Mouse (Mus musculus): ENCODE results near the gene Adarb1.
A peak's percentile ranks its signal among the peaks of the same experiment; 100 is the strongest.

The Adarb1 gene

DNA sequence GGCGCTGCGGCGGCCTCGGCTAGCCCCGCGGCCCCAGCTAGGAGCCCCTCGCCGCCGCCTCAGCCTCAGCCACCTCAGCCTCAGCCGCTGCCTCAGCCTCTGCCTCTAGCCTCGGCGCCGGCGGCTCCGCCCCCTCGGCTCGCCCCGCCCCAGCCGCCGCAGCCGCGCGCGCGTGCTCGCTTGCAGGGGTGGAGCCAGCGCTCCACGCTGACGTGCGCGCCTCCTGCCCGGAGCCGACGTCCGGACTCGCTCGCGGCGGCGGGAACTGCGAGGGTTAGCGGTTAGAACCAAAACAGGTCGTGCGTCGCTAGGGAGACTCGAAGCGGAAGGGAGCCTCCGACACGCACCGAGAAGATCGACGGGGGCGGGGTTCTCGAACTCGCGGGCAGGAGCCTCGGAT, at the start of gene Adarb1:
TSS of gene Adarb1 (minus strand) at position 133 of the 400 bp plus-strand sequence.
- DNase-seq (ENCODE audit: low spot score in 2 of 2) = peak; percentile 85 to 86

DNA sequence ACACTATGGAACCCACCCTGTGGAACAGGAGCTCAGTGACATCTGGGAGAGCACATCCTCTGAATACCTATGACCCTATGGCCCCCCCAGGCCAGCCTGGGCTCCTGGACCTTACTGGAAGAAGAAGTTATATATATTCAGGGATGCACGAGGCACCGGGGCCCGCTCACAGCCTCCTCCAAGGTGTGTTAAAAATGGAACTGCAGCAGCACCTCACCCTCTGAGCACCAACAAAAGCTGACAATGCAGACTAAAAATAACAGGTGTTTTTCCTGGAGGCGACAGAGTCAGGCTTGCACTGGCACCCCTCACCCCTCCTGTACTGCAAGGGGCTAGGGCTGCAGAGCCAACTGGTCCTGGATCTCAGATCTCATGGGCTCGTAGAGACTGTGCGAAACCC, 49.3 kb upstream of the Adarb1 start:
- peak in 1 of 2 experiments; percentile 33 for DNase-seq (ENCODE audit: low spot score in 2 of 2)

DNA sequence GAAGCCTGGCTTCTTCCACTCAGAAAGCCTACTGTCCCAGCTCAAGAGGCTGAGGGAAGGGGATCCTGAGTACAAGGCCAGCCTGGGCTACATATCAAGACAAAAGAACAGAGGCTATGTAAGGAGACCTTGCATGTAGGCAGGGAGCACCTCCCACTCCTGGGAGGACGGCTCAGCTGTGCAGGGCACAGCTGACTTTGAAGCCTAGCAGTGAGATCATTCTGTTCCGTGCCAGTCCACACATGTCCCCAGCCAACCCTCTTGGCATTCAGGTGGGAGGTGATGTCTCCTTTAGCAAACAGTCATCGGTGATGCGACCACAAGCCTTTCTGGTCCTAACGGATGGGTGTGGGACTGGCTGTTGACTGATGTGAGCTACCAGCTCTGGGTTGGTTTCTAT, 47.8 kb upstream of the Adarb1 start:
- DNase-seq (ENCODE audit: low spot score in 2 of 2) = no peak

DNA sequence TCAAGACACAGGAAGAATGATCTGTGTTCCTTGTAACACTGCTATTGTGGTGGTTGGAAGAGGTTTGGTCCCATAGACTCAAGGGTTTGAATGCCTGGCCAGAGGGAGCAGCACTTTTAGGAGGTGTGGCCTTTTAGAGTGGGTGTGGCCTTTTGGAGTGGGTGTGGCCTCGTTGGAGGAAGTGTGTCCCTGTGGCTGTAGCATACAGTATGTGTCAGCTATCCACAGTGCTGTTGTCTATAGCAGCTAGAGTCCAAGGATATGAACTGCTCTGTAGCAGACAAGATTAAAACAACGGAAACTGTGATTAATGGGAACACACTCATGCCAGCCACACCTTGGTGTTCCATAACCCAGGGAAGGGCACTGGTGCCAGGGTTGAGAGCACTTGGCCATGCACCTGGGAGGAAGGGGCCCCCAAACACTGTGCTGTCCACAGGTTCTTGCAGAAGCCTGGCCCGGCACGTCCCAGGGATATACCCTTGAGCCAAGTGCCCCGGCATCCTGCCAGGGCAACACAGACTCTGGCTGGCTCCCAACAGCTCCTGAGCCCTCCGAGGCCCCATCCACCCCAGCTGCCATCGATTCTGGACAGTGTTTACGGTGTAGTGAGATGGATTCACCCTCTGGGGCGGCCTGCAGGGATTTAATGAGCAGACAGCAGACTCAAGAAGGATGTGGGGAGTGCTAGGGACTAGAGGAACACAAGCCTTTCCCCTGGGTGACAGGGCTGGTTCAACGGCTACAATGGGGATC, 46.3 kb upstream of the Adarb1 start:
- no peak for DNase-seq (ENCODE audit: low spot score in 2 of 2)

DNA sequence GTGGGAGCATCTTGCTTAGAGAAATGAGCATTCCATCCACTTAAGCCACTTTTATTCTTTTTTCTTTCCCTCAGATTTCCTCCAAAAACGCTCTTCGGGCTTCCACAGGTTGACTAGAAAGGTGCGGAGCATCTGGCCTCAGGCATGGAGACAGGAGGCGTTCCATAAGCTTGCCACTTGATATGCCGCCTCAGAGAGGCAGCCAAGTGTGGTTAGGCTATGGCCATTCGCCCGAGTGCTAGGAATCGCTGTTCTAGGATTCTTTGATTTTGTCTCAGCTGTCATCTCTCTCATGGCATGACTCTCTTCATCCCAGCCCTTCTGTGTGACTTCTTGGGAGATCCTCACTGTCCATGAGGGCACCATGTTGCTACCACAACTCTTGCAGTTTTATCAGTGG, 43.1 kb upstream of the Adarb1 start:
- DNase-seq (ENCODE audit: low spot score in 2 of 2) = no peak

DNA sequence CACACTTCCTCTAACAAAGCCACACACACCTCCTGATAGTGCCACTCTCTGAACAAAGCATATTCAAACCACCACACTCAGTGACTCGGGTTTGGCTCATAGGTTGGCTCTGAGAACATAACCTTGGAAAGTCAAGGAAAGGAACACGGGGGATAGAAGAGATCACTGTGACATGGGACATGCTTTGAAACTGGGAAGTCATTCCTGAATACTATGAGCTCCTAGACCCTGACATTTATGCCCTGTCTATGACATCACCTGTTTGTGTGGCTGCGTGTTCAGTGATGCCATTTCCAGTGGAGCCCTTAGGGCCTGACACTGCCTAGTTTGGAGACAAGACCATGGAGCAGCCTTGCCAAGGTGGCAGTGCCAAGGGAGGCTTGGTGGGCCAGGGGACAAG, 39.6 kb upstream of the Adarb1 start:
- DNase-seq (ENCODE audit: low spot score in 2 of 2) = no peak

DNA sequence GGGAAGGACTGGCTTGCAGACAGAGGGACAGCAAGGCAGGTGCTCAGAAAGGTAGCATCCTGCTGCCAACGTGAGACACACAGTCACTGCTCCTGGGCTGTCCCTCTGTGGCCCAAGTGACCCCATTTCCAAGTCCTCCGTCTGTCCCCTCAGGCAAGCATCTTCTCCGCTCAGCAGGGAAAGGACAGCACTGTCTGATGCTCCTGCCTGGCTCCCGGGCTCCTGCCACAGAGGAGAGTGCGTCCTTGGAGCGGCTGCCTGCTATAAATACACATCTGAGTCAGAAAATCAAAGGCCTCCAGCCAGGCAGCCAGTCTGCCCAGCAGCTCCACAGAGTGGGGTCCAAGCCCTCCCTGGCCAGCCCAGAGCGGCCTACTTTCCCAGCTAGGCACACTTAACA, 38.4 kb upstream of the Adarb1 start:
- no peak for DNase-seq (ENCODE audit: low spot score in 2 of 2)

DNA sequence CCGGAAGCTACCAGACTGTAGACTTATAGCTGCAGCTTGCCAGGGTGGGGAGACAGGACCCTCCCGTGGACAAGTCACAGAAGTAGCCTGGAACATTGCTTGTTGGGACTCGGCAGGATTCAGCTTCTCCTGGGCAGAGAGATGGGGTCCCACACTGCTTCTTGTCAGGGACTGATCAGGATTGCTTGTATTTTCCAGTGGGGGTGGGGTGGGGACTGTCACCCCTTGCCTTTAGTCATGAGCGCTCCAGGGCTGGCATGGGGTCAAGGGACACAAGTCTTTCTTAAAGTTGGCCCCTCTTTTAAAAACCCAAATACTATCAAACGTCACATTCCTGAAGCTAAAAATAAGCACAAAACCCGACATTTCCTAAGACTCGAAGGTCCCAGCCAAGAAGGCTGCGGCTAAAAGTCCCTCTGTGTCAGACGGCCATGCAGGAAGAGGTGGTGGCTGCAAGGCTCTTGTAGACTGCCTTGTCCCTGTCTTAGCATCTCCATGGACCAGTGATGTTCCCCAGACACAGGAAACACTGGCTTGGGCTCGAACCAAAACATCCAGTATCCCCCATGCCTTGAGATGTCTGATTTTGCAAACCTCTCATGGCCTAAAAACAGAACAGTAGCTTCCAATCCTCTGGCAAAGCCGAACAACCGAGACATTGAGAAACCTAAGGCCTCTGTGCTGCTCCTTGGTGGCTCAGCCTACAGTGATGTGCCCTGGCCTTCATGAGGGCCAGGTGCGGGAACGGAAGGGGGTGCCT, 37.4 kb upstream of the Adarb1 start:
- DNase-seq (ENCODE audit: low spot score in 2 of 2) = no peak

DNA sequence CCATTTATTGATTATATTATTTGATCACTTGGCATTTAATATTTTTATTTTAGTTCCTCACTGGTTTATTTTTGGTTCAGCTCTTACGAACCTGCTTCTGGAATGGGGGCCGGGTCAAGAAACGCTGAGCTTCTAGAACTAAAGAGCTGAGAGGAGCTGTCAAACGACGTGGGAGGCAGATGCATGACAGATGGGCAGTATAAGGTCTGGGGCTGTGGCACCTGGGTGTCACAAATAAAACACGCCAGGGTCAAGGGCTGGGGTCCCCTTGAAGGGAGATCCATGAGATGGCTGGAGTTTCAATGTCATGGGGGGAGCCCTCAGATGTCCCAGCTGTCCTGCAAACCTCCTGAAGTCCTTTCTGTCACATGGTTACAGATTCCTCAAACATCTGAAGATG, 36.7 kb upstream of the Adarb1 start:
- no peak for DNase-seq (ENCODE audit: low spot score in 2 of 2)

DNA sequence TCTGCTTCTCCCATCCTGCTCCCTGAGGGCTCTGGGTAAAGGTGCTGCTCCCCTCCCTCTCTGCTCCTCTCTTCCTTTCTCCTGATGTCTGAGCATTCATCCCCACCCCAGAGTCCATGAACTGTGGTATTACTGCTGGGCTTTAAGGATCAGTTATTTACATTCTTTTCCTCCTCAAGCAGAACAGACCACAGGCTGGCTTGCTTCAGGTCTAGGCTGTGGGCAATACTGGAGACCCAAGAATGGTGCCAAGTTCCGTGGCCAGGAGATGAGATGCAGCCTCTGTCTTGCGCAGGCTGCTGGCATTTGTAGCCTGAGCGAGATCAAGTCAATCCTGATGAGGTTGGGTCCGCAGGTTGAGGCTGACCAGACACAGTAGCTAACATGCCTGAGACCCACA, 33.8 kb upstream of the Adarb1 start:
- no peak for DNase-seq (ENCODE audit: low spot score in 2 of 2)

DNA sequence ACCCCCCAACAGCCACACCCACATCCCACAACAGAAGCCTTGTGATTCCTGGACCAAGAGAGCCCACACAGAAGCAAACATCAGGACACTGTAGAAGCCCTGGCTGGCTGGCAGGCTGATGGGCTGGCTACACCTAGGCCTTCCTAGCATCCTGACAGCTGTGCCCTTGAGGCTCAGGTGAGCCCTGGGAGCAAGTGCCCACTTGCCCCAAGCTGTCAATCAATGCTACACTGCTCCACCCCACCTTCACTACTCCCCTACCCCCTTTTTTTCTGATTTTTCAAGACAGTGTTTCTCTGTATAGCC, 32.0 kb upstream of the Adarb1 start:
- no peak for DNase-seq (ENCODE audit: low spot score in 2 of 2)

DNA sequence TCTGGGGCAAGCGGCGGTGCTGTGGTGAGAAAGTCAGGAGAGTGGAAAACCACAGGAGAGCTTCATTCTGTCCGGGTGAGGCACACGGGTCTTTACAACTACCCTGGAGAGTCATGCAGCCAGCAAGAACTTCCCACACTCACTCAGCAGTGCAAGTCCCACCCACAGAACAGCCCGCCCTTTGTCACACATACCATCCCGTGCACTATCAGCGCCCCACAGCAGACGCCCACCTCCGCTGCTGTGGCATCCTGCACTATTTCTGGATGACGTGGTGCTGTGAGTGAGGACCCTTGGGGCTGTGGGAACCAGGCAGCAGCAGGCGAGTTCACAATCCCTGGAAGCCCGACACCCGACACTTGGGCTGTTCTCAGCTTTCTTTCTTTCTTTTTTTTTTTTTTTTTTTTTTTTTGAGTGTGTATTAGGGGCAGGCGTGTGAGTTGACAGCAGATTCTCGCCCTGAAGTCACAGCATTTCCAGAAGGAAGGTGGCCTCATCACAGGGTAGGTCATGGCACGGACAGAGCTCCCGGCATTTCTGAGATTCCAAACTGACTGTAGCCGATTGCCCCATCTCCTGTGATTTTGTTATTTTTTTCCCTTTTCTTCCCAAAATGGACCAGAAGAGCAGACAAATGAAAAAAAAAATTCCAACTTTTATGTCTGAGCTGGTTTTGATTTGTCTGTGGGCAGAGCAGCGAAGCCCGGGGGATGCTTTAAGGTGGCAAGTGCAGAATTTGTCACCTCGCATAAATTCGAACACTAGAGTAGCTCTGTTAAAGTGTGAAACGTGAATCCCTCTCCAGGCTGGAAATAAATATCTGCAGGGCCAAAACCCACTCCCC, 31.5 kb upstream of the Adarb1 start:
- DNase-seq (ENCODE audit: low spot score in 2 of 2) = no peak

DNA sequence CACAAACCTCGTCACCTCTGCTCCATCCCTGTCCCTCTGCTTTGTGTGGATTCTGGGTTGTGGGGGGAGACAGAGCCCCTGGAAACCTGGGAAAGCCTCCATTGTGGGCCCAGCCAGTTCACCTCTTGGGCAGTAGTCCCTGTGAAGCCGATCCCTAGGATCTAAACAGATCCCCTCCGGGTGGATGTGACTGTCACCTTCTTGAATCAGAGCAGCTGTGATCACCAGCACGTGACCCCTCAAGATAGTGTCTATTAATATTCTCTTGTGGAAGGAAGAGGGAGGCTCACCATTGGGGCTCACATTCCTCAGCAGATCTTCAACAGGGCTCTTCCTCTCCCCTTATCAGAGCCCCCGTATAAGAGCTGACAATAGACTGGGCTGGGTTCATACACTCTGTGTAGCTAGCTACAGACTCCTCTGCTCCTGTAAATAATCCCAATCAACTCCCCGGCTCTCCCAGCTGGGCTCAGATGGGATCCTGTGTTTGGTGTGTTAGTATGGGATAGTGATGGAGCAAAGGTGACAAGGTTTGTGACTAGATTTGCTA, 30.7 kb upstream of the Adarb1 start:
- no peak for DNase-seq (ENCODE audit: low spot score in 2 of 2)

DNA sequence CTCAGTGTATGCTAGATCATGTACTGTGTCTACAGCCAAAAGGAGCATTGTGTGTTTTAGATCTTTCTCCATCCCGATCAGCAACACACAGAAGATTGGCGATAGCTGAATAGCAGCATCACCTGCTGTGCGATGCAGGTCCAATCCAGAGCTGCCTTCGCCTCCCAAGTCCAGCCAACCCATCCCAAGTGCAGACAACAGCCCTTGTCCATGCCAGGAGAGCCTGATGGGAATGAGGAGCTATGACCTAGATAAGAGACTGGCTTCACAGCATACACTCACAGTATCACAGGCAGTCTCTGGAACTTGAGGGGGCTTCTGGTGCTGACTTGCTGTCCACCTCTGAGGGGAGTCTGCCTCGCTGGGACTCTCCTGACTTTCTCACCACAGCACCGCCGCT, 30.1 kb upstream of the Adarb1 start:
- no peak for DNase-seq (ENCODE audit: low spot score in 2 of 2)

DNA sequence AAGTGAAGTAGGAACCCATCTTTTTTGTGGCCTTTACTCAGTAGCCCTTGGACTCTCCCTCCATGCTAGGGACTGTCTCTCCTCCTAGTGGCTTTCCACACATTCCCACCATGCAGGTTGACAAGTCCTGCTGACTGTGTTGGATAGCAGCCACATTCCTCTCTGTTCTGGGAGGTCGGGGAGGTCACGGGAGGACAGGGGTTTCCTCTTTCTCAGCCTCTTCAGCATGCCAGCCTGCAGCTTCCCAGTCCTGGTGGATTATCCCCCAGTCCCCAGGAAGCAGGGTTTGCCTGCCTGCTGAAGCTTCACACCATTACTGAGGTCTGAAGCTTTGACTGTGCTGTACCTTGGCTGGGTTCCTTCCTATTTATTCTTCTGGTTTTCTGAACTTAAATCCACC, 29.7 kb upstream of the Adarb1 start:
- no peak for DNase-seq (ENCODE audit: low spot score in 2 of 2)

DNA sequence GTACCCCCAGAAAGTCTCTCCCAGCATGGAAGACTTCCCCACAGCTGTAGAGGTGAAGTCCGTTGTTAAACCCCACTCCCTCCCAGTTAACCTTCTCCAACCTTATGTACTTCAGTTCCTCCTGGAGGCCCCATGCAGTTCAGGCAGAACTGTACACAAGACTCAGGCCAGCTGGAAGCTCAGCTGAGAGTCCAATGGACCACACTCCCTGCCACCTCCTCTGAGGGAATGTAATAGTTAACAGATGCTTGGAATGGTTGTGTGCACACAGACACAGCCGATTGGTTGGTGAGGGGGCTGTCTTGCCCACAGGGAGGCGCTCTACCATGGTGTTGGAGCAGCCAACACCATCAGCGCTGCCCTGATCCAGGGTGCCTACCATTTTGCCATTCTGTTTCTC, 24.2 kb upstream of the Adarb1 start:
- DNase-seq (ENCODE audit: low spot score in 2 of 2) = no peak

DNA sequence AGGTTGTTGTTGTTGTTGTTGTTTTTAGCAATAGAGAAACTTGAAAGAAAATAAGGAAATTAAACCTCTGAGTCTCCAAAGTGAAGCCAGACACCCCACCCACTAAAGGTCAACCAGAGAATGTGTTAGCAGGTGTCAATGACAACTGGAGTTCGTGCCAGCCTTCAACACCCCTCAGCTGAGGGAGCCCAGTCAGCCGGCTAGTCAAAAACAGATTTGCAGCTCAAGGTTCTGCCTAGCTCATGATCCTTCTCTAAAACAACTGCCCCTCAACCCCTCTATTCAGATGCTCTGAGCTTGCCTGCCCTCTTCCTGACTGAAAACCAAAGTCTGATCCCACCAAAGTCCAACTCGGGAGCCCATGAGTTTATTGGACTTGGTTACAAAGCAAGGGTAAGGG, 23.7 kb upstream of the Adarb1 start:
- DNase-seq (ENCODE audit: low spot score in 2 of 2) = no peak

DNA sequence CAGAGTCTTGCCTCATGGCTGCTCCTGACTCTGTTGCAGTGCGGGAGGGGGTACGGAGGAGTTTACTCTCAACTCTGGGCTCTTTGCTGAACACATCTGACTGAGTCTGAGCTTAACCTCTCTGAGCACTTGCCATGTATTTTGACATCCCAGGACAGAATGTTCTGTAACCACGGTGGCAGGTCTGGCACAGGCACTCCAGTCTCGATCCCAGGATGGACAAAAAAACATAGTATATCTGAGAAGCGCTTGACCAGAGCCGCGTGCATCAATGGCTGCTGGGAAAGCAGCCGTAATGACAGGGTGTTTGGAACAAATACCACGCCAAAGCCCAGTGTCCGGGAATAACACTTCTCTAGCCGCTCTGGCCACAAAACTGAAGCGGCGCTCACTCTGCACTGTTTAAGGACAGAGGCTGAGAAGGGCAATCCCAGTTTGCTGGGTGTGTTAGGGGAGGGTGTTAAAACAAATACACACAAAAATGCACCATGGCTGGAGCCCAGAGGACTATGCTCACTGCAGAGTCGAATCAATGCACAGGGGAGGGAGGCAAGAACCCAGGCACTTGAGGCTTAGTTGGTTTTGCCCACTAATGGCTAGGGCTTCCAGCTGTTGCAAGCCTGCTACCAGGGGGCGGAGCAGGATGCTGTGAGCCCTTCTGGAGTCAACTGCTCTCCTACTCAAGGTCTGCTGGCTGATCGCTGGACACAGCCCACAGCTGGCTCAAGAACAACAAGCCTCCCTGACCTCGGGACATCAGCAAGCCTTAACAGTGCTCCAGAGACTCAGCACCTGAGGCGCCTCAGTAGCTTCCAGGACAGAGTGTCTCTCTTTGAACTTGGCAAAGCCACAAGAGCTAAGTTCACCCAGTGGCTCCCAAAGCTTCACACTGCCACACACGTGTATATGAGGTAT, 23.0 kb upstream of the Adarb1 start:
- DNase-seq (ENCODE audit: low spot score in 2 of 2) = no peak

DNA sequence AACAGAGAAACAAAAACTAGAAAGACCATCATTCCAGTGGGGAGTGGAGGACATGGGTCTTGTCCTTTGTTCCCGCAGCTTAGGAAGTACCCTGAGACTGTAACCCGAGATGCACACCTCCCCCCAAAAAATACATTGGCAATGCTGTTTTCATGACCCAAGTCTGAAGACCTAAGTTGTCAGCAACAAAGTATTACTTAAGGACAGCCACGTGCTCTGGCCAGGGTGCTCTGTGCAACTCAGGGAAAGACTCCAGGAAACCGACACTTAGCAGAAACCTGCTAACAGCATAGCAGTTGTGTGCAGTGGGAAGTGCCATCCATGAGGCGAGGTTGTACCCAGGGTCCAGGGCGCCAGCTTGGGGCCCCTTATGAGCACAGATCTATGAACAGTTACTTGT, 22.2 kb upstream of the Adarb1 start:
- DNase-seq (ENCODE audit: low spot score in 2 of 2) = no peak

DNA sequence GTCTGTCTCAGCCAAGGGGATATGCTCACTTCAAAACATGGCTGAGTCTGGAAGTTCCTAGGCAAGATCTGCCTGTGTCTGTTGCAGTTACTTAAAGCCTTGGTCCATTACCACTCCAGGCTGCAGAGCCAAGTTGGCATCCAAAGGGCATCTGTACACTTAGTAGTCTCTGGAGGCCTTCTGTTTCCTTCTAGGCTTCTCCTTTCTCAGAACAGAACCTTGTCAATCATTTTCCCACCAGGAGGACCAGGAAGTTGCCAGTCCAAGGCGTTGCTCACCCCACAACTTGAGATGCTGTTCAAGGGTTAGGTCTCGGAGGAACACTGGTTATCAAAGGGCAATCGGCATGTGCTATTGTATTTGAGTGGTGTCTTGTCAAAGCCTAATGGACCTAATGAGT, 21.0 kb upstream of the Adarb1 start:
- DNase-seq (ENCODE audit: low spot score in 2 of 2) = no peak

DNA sequence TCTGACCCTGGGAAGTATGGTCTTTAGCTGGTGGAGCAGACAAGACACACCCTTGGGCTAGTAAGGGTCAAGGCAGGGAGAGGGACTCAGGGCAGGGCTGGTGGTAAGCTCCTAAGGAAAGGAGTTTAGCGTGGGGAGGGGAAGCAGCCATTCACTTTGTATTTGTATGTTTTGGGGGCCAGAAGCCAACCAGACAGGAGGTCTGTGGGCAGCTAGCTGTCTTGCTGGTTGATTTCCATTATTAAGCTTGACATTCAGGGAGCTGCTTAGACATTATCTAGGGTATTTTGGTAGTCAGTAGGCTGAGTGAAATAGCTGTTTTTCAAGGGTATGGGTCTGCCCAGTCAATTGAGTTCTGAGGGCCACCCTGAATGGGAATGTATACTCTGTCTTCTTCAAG, 20.0 kb upstream of the Adarb1 start:
- DNase-seq (ENCODE audit: low spot score in 2 of 2) = no peak

Measured in right cerebral cortex, adult 2 months (tissue).